ENCODE assay signal across 26 mouse cellular contexts in the genomic region with DNA sequence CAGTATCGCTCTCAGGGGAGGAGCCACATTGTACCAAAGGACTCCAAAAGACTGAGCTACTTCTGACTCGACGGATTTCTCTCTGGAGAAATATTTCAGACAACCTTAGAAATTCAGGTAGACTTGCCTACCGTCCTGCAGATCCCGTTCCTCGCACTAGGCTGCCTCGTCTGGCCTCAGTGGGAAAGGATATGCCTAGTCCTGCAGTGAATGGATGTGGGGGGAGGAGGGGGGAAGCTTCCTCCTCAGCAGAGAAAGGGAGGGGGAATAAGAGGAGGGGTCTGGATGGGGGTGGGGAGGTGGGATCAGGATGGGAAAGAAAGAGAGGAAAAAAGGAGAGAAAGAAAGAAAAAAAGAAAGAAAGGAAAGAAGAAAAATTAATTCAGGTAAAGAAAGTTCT.
"Had no signal": no experiment of that assay in that cellular context is flagged by ENCODE, and none has a peak within 500 bp of the region (broad histone marks: within the 10 kb centered on the region; RNA-seq: fewer than 3 reads in every experiment).

No protein-coding gene starts in this region.

- H3K9ac ChIP-seq: heart, embryonic 12.5 days; hindbrain, embryonic 13.5 days; hindbrain, embryonic 15.5 days; intestine, embryonic 15.5 days; kidney, embryonic 15.5 days; limb, embryonic 13.5 days; limb, embryonic 15.5 days; liver, embryonic 12.5 days had no signal

- DNase-seq: gastrocnemius, adult 2 months; gastrocnemius, postnatal 10 days; gastrocnemius, postnatal 25 days; heart, adult 18-20 months; heart, postnatal 10 days; heart, postnatal 4 days; kidney, adult 11 months; kidney, adult 2 months; kidney, adult 9 months; kidney, postnatal 14 days; kidney, postnatal 36 days; layer of hippocampus, adult 9-11 months; layer of hippocampus, postnatal 36 days; left cerebral cortex, postnatal 4 days had no signal

- H3K27ac ChIP-seq: gastrocnemius, adult 2 months; heart, embryonic 10.5 days; hindbrain, embryonic 10.5 days; hindbrain, embryonic 13.5 days; hindbrain, embryonic 15.5 days; hindbrain, postnatal 0 days; intestine, embryonic 15.5 days; kidney, embryonic 15.5 days; kidney, postnatal 0 days; limb, embryonic 13.5 days; limb, embryonic 15.5 days; liver, embryonic 12.5 days had no signal

- ATAC-seq: hindbrain, postnatal 0 days; intestine, embryonic 15.5 days; liver, embryonic 12.5 days had no signal

- H3K36me3 ChIP-seq: intestine, embryonic 15.5 days had no signal

- H3K4me2 ChIP-seq: heart, embryonic 12.5 days; hindbrain, embryonic 13.5 days; hindbrain, embryonic 15.5 days; intestine, embryonic 15.5 days; kidney, embryonic 15.5 days; limb, embryonic 13.5 days; limb, embryonic 15.5 days; liver, embryonic 12.5 days had no signal

- H3K4me3 ChIP-seq: gastrocnemius, adult 2 months; heart, embryonic 10.5 days; heart, embryonic 12.5 days; hindbrain, embryonic 10.5 days; hindbrain, embryonic 13.5 days; hindbrain, embryonic 15.5 days; intestine, embryonic 15.5 days; kidney, embryonic 15.5 days; limb, embryonic 13.5 days; limb, embryonic 15.5 days; liver, embryonic 12.5 days had no signal

- H3K4me1 ChIP-seq: heart, embryonic 10.5 days; heart, embryonic 12.5 days; hindbrain, embryonic 10.5 days; hindbrain, embryonic 15.5 days; intestine, embryonic 15.5 days; kidney, embryonic 15.5 days; liver, embryonic 12.5 days had no signal

- H3K9me3 ChIP-seq: heart, embryonic 10.5 days; heart, embryonic 12.5 days; hindbrain, embryonic 10.5 days; hindbrain, embryonic 13.5 days; hindbrain, embryonic 15.5 days; intestine, embryonic 15.5 days; kidney, embryonic 15.5 days; limb, embryonic 13.5 days; limb, embryonic 15.5 days; liver, embryonic 12.5 days had no signal

- H3K27me3 ChIP-seq: heart, embryonic 12.5 days; hindbrain, embryonic 13.5 days; hindbrain, embryonic 15.5 days; intestine, embryonic 15.5 days; kidney, embryonic 15.5 days; limb, embryonic 13.5 days; limb, embryonic 15.5 days; liver, embryonic 12.5 days had no signal
